ENCODE assay signal across 9 mouse cellular contexts in genomic region chr5:77916375-77916774, GRCm38 (mm10).
"Had no signal": no experiment of that assay in that cellular context is flagged by ENCODE, and none has a peak within 500 bp of the region (broad histone marks: within the 10 kb centered on the region; RNA-seq: fewer than 3 reads in every experiment).

No protein-coding gene starts in this region.

- DNase-seq: kidney, adult 18-20 months; kidney, postnatal 10 days; kidney, postnatal 4 days; left cerebral cortex, postnatal 4 days; lung, adult 18-20 months; thymus, postnatal 4 days had no signal

- H3K9ac ChIP-seq: limb, embryonic 13.5 days; liver, embryonic 14.5 days had no signal

- H3K4me1 ChIP-seq: limb, embryonic 13.5 days had no signal

- H3K36me3 ChIP-seq: limb, embryonic 13.5 days had no signal

- H3K4me2 ChIP-seq: limb, embryonic 13.5 days had no signal

- H3K9me3 ChIP-seq: limb, embryonic 13.5 days had no signal

- H3K4me3 ChIP-seq: limb, embryonic 13.5 days had no signal

- H3K27ac ChIP-seq: limb, embryonic 13.5 days; liver, embryonic 14.5 days; stomach, postnatal 0 days had no signal

- H3K27me3 ChIP-seq: limb, embryonic 13.5 days had no signal
